Mouse (Mus musculus) forebrain, embryonic 15.5 days (tissue): ENCODE data around the gene Uvrag. TPM values are rescaled to one million over a fixed set of nuclear protein-coding genes. Genes with fewer than 3 reads are reported as not detected.

Source experiments
- ATAC-seq: fragments of 200-750 bp; cut with Nextera tagmentation; replicated peaks from 2 replicates; pipeline ENCODE4 v1.8.0; 2017; ENCODE audit warnings: mild to moderate bottlenecking, moderate TSS enrichment, moderate library complexity
- H3K27ac ChIP-seq: fragments of 300-500 bp; sonication (generic); replicated peaks from 2 replicates; pipeline ENCODE4 v1.5.1; 2015; ENCODE audit warnings: mild to moderate bottlenecking, inconsistent platforms
- H3K27me3 ChIP-seq: fragments of 300-500 bp; sonication (generic); 2 replicates; pipeline ENCODE4 v1.6.1; 2015; ENCODE audit warnings: inconsistent platforms
- H3K36me3 ChIP-seq: fragments of 300-500 bp; sonication (generic); 2 replicates; pipeline ENCODE4 v1.6.1; 2015; ENCODE audit warnings: mild to moderate bottlenecking, inconsistent platforms
- H3K4me1 ChIP-seq: fragments of 300-500 bp; sonication (generic); 2 replicates; pipeline ENCODE4 v1.6.1; 2015; ENCODE audit warnings: inconsistent platforms
- H3K4me2 ChIP-seq: fragments of 300-500 bp; sonication (generic); replicated peaks from 2 replicates; pipeline ENCODE4 v1.6.1; 2015; ENCODE audit warnings: mild to moderate bottlenecking, inconsistent platforms
- H3K4me3 ChIP-seq: fragments of 300-500 bp; sonication (generic); 2 replicates; pipeline ENCODE4 v1.5.1; 2015; ENCODE audit warnings: mild to moderate bottlenecking, inconsistent platforms
- H3K9ac ChIP-seq: fragments of 300-500 bp; sonication (generic); replicated peaks from 2 replicates; pipeline ENCODE4 v1.6.1; 2015; ENCODE audit warnings: mild to moderate bottlenecking, inconsistent platforms
- H3K9me3 ChIP-seq: fragments of 300-500 bp; sonication (generic); 2 replicates; pipeline ENCODE4 v1.6.1; 2016; ENCODE audit warnings: inconsistent platforms
- WGBS: fragments of 180-500 bp; shearing (Covaris S2); methylation state at CpG from one replicate; pipeline ENCODE4 v1.1.7; 2015; ENCODE audit warnings: mixed read lengths; 5-methylcytosine and 5-hydroxymethylcytosine counted together
- polyA plus RNA-seq: library from polyadenylated mRNA; unstranded; fragments of >200 nt; fragmentation: Nextera tagmentation; extraction: Ambion mirVana; gene quantifications from 2 replicates; pipeline ENCODE4 v1.2.1, GENCODE M21; 2015

The Uvrag gene
- polyA plus RNA-seq, 1 experiment from 2014 or later: 17.2 TPM

- Histone ChIP-seq H3K9me3 (no peaks in the 10 kb centered on the region), H3K4me3 (no peak overlapping the region), H3K4me2 (no peak overlapping the region), H3K9ac (no peak overlapping the region), H3K36me3 (no peaks in the 10 kb centered on the region), H3K27me3 (no peaks in the 10 kb centered on the region), H3K27ac (no peak overlapping the region), H3K4me1 (peaks cover 15% of the 10 kb centered on the region)
- ATAC-seq: no peak
- 66% methylated on average over 7 of the region's 7 CpGs for WGBS
Observed at GRCm38 (mm10) chr7:99043923-99044322, 97.0 kb downstream of the Uvrag start.

GRCm38 (mm10) chr7:99043322-99043721, 97.6 kb downstream of the Uvrag start:
- no peak overlapping the region for H3K9ac ChIP-seq
- ATAC-seq: no peak
- 98% methylated on average over 3 of the region's 3 CpGs for WGBS

GRCm38 (mm10) chr7:99041818-99042217, 99.1 kb downstream of the Uvrag start:
- H3K36me3 ChIP-seq: no peaks in the 10 kb centered on the region
- no peaks in the 10 kb centered on the region; the same call in 1 of the 2 replicates for H3K9me3 ChIP-seq
- no peak overlapping the region for H3K27ac ChIP-seq
- ATAC-seq: no peak
- no peaks in the 10 kb centered on the region for H3K27me3 ChIP-seq
- WGBS: 72% methylated on average over 9 of the region's 9 CpGs
- no peak overlapping the region for H3K4me2 ChIP-seq
- peaks cover 13% of the 10 kb centered on the region for H3K4me1 ChIP-seq
- no peak overlapping the region for H3K4me3 ChIP-seq
- no peak overlapping the region for H3K9ac ChIP-seq

More at GRCm38 (mm10) chr7:99043322-99043721, 97.6 kb downstream of the Uvrag start:
- H3K27me3 ChIP-seq: no peaks in the 10 kb centered on the region
- H3K4me1 ChIP-seq: peaks cover 15% of the 10 kb centered on the region
- no peak overlapping the region for H3K4me3 ChIP-seq
- no peak overlapping the region for H3K27ac ChIP-seq
- H3K36me3 ChIP-seq: no peaks in the 10 kb centered on the region
- no peaks in the 10 kb centered on the region for H3K9me3 ChIP-seq
- H3K4me2 ChIP-seq: no peak overlapping the region

GRCm38 (mm10) chr7:99039912-99040311, 101.0 kb downstream of the Uvrag start:
- no peaks in the 10 kb centered on the region; the same call in 1 of the 2 replicates for H3K9me3 ChIP-seq
- no peaks in the 10 kb centered on the region for H3K27me3 ChIP-seq
- H3K4me3 ChIP-seq: no peak overlapping the region
- H3K27ac ChIP-seq: no peak overlapping the region
- no peak overlapping the region for H3K9ac ChIP-seq
- 91% methylated on average over 8 of the region's 8 CpGs for WGBS
- H3K36me3 ChIP-seq: no peaks in the 10 kb centered on the region
- peaks cover 10% of the 10 kb centered on the region for H3K4me1 ChIP-seq
- no peak for ATAC-seq
- no peak overlapping the region for H3K4me2 ChIP-seq

GRCm38 (mm10) chr7:99036284-99036683, 104.7 kb downstream of the Uvrag start:
- H3K27ac ChIP-seq: no peak overlapping the region
- no peaks in the 10 kb centered on the region for H3K27me3 ChIP-seq
- no peaks in the 10 kb centered on the region for H3K36me3 ChIP-seq
- H3K4me2 ChIP-seq: no peak overlapping the region
- H3K4me1 ChIP-seq: peaks cover 6% of the 10 kb centered on the region; the same call in 1 of the 2 replicates
- no peak overlapping the region for H3K4me3 ChIP-seq
- no peak for ATAC-seq
- WGBS: 67% methylated on average over 8 of the region's 8 CpGs
- H3K9ac ChIP-seq: no peak overlapping the region
- H3K9me3 ChIP-seq: no peaks in the 10 kb centered on the region; the same call in 1 of the 2 replicates

GRCm38 (mm10) chr7:99034909-99035308, 106.0 kb downstream of the Uvrag start:
- ATAC-seq: no peak
- Histone ChIP-seq H3K9me3 (no peaks in the 10 kb centered on the region; the same call in 1 of the 2 replicates), H3K4me1 (peaks cover 6% of the 10 kb centered on the region; the same call in 1 of the 2 replicates), H3K4me3 (no peak overlapping the region), H3K27me3 (no peaks in the 10 kb centered on the region), H3K4me2 (no peak overlapping the region), H3K36me3 (no peaks in the 10 kb centered on the region), H3K27ac (no peak overlapping the region), H3K9ac (no peak overlapping the region)
- WGBS: 90% methylated on average over 2 of the region's 2 CpGs

GRCm38 (mm10) chr7:99033838-99034237, 107.1 kb downstream of the Uvrag start:
- Histone ChIP-seq H3K4me2 (no peak overlapping the region), H3K9ac (no peak overlapping the region), H3K36me3 (no peaks in the 10 kb centered on the region), H3K4me3 (no peak overlapping the region), H3K4me1 (peaks cover 6% of the 10 kb centered on the region; the same call in 1 of the 2 replicates), H3K27me3 (no peaks in the 10 kb centered on the region), H3K9me3 (no peaks in the 10 kb centered on the region; the same call in 1 of the 2 replicates), H3K27ac (no peak overlapping the region)
- no peak for ATAC-seq
- WGBS: 92% methylated on average over 5 of the region's 5 CpGs

- H3K27ac ChIP-seq: no peak overlapping the region
- no peak overlapping the region for H3K4me2 ChIP-seq
- H3K9ac ChIP-seq: no peak overlapping the region
- no peak overlapping the region for H3K4me3 ChIP-seq
- H3K9me3 ChIP-seq: no peaks in the 10 kb centered on the region; the same call in 1 of the 2 replicates
- no peaks in the 10 kb centered on the region for H3K36me3 ChIP-seq
- peaks cover 6% of the 10 kb centered on the region; the same call in 1 of the 2 replicates for H3K4me1 ChIP-seq
- no peak for ATAC-seq
- no peaks in the 10 kb centered on the region for H3K27me3 ChIP-seq
- 93% methylated on average over 3 of the region's 3 CpGs for WGBS
Observed at GRCm38 (mm10) chr7:99033314-99033713, 107.6 kb downstream of the Uvrag start.

- H3K4me2 ChIP-seq: no peak overlapping the region
- WGBS: 95% methylated on average over 8 of the region's 8 CpGs
Observed at GRCm38 (mm10) chr7:99032051-99032450, 108.9 kb downstream of the Uvrag start.

GRCm38 (mm10) chr7:99028108-99028507, 112.8 kb downstream of the Uvrag start:
- Histone ChIP-seq H3K4me3 (no peak overlapping the region), H3K27me3 (no peaks in the 10 kb centered on the region), H3K36me3 (no peaks in the 10 kb centered on the region), H3K4me2 (no peak overlapping the region), H3K4me1 (no peaks in the 10 kb centered on the region), H3K9me3 (no peaks in the 10 kb centered on the region), H3K27ac (no peak overlapping the region), H3K9ac (no peak overlapping the region)
- no peak for ATAC-seq
- WGBS: 86% methylated on average over 7 of the region's 7 CpGs

More at GRCm38 (mm10) chr7:99032051-99032450, 108.9 kb downstream of the Uvrag start:
- no peaks in the 10 kb centered on the region for H3K36me3 ChIP-seq
- H3K9ac ChIP-seq: no peak overlapping the region
- no peak for ATAC-seq
- H3K27me3 ChIP-seq: no peaks in the 10 kb centered on the region
- peaks cover 6% of the 10 kb centered on the region; the same call in 1 of the 2 replicates for H3K4me1 ChIP-seq
- no peak overlapping the region for H3K27ac ChIP-seq
- no peaks in the 10 kb centered on the region for H3K9me3 ChIP-seq
- no peak overlapping the region for H3K4me3 ChIP-seq

GRCm38 (mm10) chr7:99027185-99027584, 113.8 kb downstream of the Uvrag start:
- ATAC-seq: no peak
- Histone ChIP-seq H3K4me2 (no peak overlapping the region), H3K9me3 (no peaks in the 10 kb centered on the region), H3K36me3 (no peaks in the 10 kb centered on the region), H3K4me1 (no peaks in the 10 kb centered on the region), H3K27me3 (no peaks in the 10 kb centered on the region), H3K27ac (no peak overlapping the region), H3K9ac (no peak overlapping the region), H3K4me3 (no peak overlapping the region)
- 86% methylated on average over 5 of the region's 5 CpGs for WGBS

GRCm38 (mm10) chr7:99025989-99026388, 115.0 kb downstream of the Uvrag start:
- no peaks in the 10 kb centered on the region for H3K4me1 ChIP-seq
- 87% methylated on average over 10 of the region's 10 CpGs for WGBS
- ATAC-seq: no peak
- no peak overlapping the region for H3K4me2 ChIP-seq
- H3K9me3 ChIP-seq: no peaks in the 10 kb centered on the region
- no peaks in the 10 kb centered on the region for H3K36me3 ChIP-seq
- H3K27me3 ChIP-seq: no peaks in the 10 kb centered on the region
- no peak overlapping the region for H3K4me3 ChIP-seq
- no peak overlapping the region for H3K9ac ChIP-seq
- no peak overlapping the region for H3K27ac ChIP-seq

GRCm38 (mm10) chr7:99025265-99025664, 115.7 kb downstream of the Uvrag start:
- ATAC-seq: no peak
- no peak overlapping the region for H3K9ac ChIP-seq
- H3K27me3 ChIP-seq: no peaks in the 10 kb centered on the region
- 91% methylated on average over 7 of the region's 7 CpGs for WGBS
- no peaks in the 10 kb centered on the region for H3K36me3 ChIP-seq
- H3K4me3 ChIP-seq: no peak overlapping the region
- H3K4me2 ChIP-seq: no peak overlapping the region
- H3K27ac ChIP-seq: no peak overlapping the region
- no peaks in the 10 kb centered on the region for H3K4me1 ChIP-seq
- H3K9me3 ChIP-seq: no peaks in the 10 kb centered on the region
